Mouse (Mus musculus): Measurements from ENCODE around the gene Nup153.

Gene Nup153

GRCm38 (mm10) chr13:46728411-46728810 is 671 bp upstream of the Nup153 start:
- DNase-seq (ENCODE audit: low spot score in 2 of 2), result peak in 1 of 2 experiments; percentile 14

GRCm38 (mm10) chr13:46727038-46727836 is 503 bp downstream of the Nup153 start:
- peak; percentile 59 to 71 for DNase-seq (ENCODE audit: low spot score in 2 of 2)

- DNase-seq (ENCODE audit: low spot score in 2 of 2), result no peak
These were observed 1.3 kb downstream of the Nup153 start for GRCm38 (mm10) chr13:46726288-46727037.

GRCm38 (mm10) chr13:46725227-46725626 is 2.5 kb downstream of the Nup153 start:
- DNase-seq (ENCODE audit: low spot score in 2 of 2), result peak in 1 of 2 experiments; percentile 7

GRCm38 (mm10) chr13:46724371-46724770 is 3.4 kb downstream of the Nup153 start:
- no peak for DNase-seq (ENCODE audit: low spot score in 2 of 2)

GRCm38 (mm10) chr13:46721009-46721408 is 6.7 kb downstream of the Nup153 start:
- DNase-seq (ENCODE audit: low spot score in 2 of 2), result no peak

- no peak for DNase-seq (ENCODE audit: low spot score in 2 of 2)
These were observed 8.8 kb downstream of the Nup153 start for GRCm38 (mm10) chr13:46718893-46719400.

- no peak for DNase-seq (ENCODE audit: low spot score in 2 of 2)
These were observed 11.6 kb downstream of the Nup153 start for GRCm38 (mm10) chr13:46715976-46716639.

GRCm38 (mm10) chr13:46713486-46713885 is 14.3 kb downstream of the Nup153 start:
- no peak for DNase-seq (ENCODE audit: low spot score in 2 of 2)

- DNase-seq (ENCODE audit: low spot score in 2 of 2), result no peak
These were observed 24.6 kb downstream of the Nup153 start for GRCm38 (mm10) chr13:46703138-46703537.

- DNase-seq (ENCODE audit: low spot score in 2 of 2), result no peak
These were observed 26.3 kb downstream of the Nup153 start for GRCm38 (mm10) chr13:46701486-46701885.

GRCm38 (mm10) chr13:46699372-46699771 is 28.4 kb downstream of the Nup153 start:
- DNase-seq (ENCODE audit: low spot score in 2 of 2), result no peak

GRCm38 (mm10) chr13:46696788-46697187 is 31.0 kb downstream of the Nup153 start:
- no peak for DNase-seq (ENCODE audit: low spot score in 2 of 2)

- no peak for DNase-seq (ENCODE audit: low spot score in 2 of 2)
These were observed 31.8 kb downstream of the Nup153 start for GRCm38 (mm10) chr13:46695932-46696331.

- DNase-seq (ENCODE audit: low spot score in 2 of 2), result no peak
These were observed 32.3 kb downstream of the Nup153 start for GRCm38 (mm10) chr13:46695296-46695908.

GRCm38 (mm10) chr13:46690559-46691241 is 37.0 kb downstream of the Nup153 start:
- no peak for DNase-seq (ENCODE audit: low spot score in 2 of 2)

- DNase-seq (ENCODE audit: low spot score in 2 of 2), result no peak
These were observed 44.4 kb downstream of the Nup153 start for GRCm38 (mm10) chr13:46683370-46683769.

GRCm38 (mm10) chr13:46682921-46683320 is 44.8 kb downstream of the Nup153 start:
- peak; percentile 27 to 51 for DNase-seq (ENCODE audit: low spot score in 2 of 2)

- DNase-seq (ENCODE audit: low spot score in 2 of 2), result no peak
These were observed 50.0 kb downstream of the Nup153 start for GRCm38 (mm10) chr13:46677721-46678120.

GRCm38 (mm10) chr13:46674601-46675000 is 53.1 kb downstream of the Nup153 start:
- DNase-seq (ENCODE audit: low spot score in 2 of 2), result no peak

- DNase-seq (ENCODE audit: low spot score in 2 of 2), result no peak
These were observed 57.2 kb downstream of the Nup153 start for GRCm38 (mm10) chr13:46670514-46670913.

Data from heart, adult 9 months (tissue).